Mouse (Mus musculus) adrenal gland, adult 8-10 months (tissue): Measurements from ENCODE around the gene Myo1a. TPM values are rescaled to one million over a fixed set of nuclear protein-coding genes. Genes with fewer than 3 reads are reported as not detected.
A peak's percentile ranks its signal among the peaks of the same experiment; 100 is the strongest.

Source experiments
- DNase-seq: peaks from one replicate; pipeline ENCODE4 v3.0.0; 2022
- total RNA-seq, 4 experiments: library from RNA; stranded (reverse); gene quantifications; 2 replicates each; pipeline ENCODE4 v1.2.4; 2022

Myo1a gene
- total RNA-seq, 4 experiments from 2014 or later, result 0.75 to 72.1 (median 30.0) TPM

GRCm38 (mm10) chr10:127728437-127728836 is 23.5 kb downstream of the Myo1a start:
- no peak for DNase-seq

GRCm38 (mm10) chr10:127730285-127730932 is 25.4 kb downstream of the Myo1a start:
- no peak for DNase-seq

GRCm38 (mm10) chr10:127730933-127731310 is 26.0 kb downstream of the Myo1a start:
- no peak for DNase-seq

- DNase-seq, result no peak
Measured at GRCm38 (mm10) chr10:127731397-127731796, 26.4 kb downstream of the Myo1a start.

GRCm38 (mm10) chr10:127734434-127734833 is 29.5 kb downstream of the Myo1a start:
- DNase-seq, result no peak

- DNase-seq, result no peak
Measured at GRCm38 (mm10) chr10:127736266-127736665, 31.3 kb downstream of the Myo1a start.

- no peak for DNase-seq
Measured at GRCm38 (mm10) chr10:127736916-127737315, 31.9 kb downstream of the Myo1a start.

- DNase-seq, result no peak
Measured at GRCm38 (mm10) chr10:127737552-127737951, 32.6 kb downstream of the Myo1a start.

GRCm38 (mm10) chr10:127738151-127738882 is 33.3 kb downstream of the Myo1a start:
- no peak for DNase-seq

GRCm38 (mm10) chr10:127739083-127739660 is 34.2 kb downstream of the Myo1a start, which contains the start of gene Zbtb39:
Gene Zbtb39 (plus strand): TSS chr10:127739538.
- DNase-seq, result peak; percentile 68

GRCm38 (mm10) chr10:127739661-127740161 is 34.7 kb downstream of the Myo1a start:
- no peak for DNase-seq

GRCm38 (mm10) chr10:127744661-127745060 is 39.7 kb downstream of the Myo1a start:
- DNase-seq, result no peak

GRCm38 (mm10) chr10:127745886-127746285 is 40.9 kb downstream of the Myo1a start:
- no peak for DNase-seq

GRCm38 (mm10) chr10:127747254-127747653 is 42.3 kb downstream of the Myo1a start:
- no peak for DNase-seq

- DNase-seq, result peak; percentile 89
Measured at GRCm38 (mm10) chr10:127748847-127749612, 44.1 kb downstream of the Myo1a start.

GRCm38 (mm10) chr10:127750136-127750777 is 45.3 kb downstream of the Myo1a start:
- DNase-seq, result no peak

GRCm38 (mm10) chr10:127751548-127751947 is 46.6 kb downstream of the Myo1a start, which contains the start of gene Gpr182:
Gene Gpr182 (minus strand): TSS chr10:127751732.
- no peak for DNase-seq

GRCm38 (mm10) chr10:127754566-127755166 is 49.7 kb downstream of the Myo1a start:
- peak; percentile 64 for DNase-seq

- DNase-seq, result no peak
Measured at GRCm38 (mm10) chr10:127755246-127755645, 50.3 kb downstream of the Myo1a start.

GRCm38 (mm10) chr10:127755770-127756468 is 50.9 kb downstream of the Myo1a start:
- DNase-seq, result no peak
